Mouse (Mus musculus) thymus, adult 2 months (tissue): ENCODE data around the gene Sfrp5.

ENCODE experiments used
- CTCF ChIP-seq: fragments of 200-500 bp; IDR thresholded peaks from 2 replicates; pipeline ENCODE4 v1.5.1; 2012; ENCODE audit warnings: mild to moderate bottlenecking, control low read depth, low read length, moderate library complexity, borderline replicate concordance; ENCODE audit not compliant: control insufficient read depth, poor library complexity, insufficient read depth; ENCODE audit errors: extremely low read depth
- POLR2A ChIP-seq: fragments of 200-500 bp; IDR thresholded peaks from 2 replicates; pipeline ENCODE4 v1.6.1; 2012; ENCODE audit warnings: mild to moderate bottlenecking, low read length, control low read depth, moderate library complexity; ENCODE audit not compliant: control insufficient read depth, poor library complexity, insufficient read depth; ENCODE audit errors: extremely low read depth

DNA sequence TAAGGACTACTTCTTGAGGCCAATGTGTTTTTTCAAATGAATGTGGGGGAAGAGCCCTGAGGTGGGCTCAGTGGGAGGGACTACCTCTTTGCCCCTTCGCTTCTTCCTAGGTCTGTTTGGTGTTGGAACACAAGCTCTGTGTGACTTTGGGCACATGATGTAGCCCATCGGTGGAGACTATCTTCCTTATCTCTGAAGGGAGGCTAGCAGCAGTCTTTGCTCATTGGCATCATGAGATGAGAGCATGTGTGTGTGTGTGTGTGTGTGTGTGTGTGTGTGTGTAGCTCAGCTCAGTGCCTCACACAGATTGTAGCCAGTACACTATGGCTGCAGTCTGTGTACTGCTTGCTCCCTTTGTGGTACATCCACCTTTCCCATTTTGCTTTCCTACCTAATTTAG is 24.6 kb downstream of the Sfrp5 start:
- TF ChIP-seq POLR2A (no peak), CTCF (no peak)
